In the genomic region with DNA sequence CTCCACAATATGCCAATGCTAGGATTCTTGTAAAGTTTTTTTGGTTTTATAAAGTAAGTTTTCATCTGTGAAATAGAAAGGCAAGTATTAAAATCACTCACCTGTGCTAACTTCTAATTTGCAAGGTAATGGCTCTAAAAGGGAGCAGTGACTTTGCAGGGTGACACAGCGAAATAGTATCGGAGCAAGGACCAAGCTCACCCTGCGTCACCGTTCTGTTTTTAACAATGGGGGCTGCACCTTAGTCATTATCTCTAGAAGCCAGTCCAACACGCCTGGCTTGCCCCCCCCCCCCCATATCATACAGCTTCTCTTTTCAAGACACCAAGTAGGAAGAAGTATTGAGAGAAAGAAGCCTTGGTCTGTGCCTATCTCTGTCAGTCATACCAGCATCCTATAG, we compare ENCODE assay signal across 26 mouse cellular contexts. TPM values are rescaled to one million over a fixed set of nuclear protein-coding genes. Genes with fewer than 3 reads are reported as not detected.
DNase-seq lines count a peak whose midpoint lies in the region; ATAC-seq and TF ChIP-seq lines count a peak whose summit lies in the region.
"Had no signal": no experiment of that assay in that cellular context is flagged by ENCODE, and none has a peak within 500 bp of the region (broad histone marks: within the 10 kb centered on the region; RNA-seq: fewer than 3 reads in every experiment).

No protein-coding gene starts in this region.

- H3K27me3 ChIP-seq in heart, embryonic 13.5 days (replicated peaks): no peaks in the 10 kb centered on the region
- H3K27me3 ChIP-seq in liver, embryonic 16.5 days (ENCODE audit: control insufficient read depth, insufficient read depth, low read depth, low read length): no peaks in the 10 kb centered on the region
- no peaks in the 10 kb centered on the region for H3K27me3 ChIP-seq in thymus, adult 2 months (ENCODE audit: control insufficient read depth, insufficient read depth, low read length)
- H3K27me3 ChIP-seq: forebrain, embryonic 12.5 days; lung, embryonic 15.5 days; neural tube, embryonic 13.5 days had no signal

- peaks cover 44% of the 10 kb centered on the region for H3K36me3 ChIP-seq in heart, embryonic 13.5 days
- H3K36me3 ChIP-seq in liver, embryonic 16.5 days (ENCODE audit: control insufficient read depth, insufficient read depth): peaks cover 11% of the 10 kb centered on the region
- H3K36me3 ChIP-seq in thymus, adult 2 months (ENCODE audit: control insufficient read depth, insufficient read depth, low read length): no peaks in the 10 kb centered on the region

- H3K27ac ChIP-seq in heart, embryonic 13.5 days (replicated peaks): peak overlapping the region; percentile 55
- no peak overlapping the region; the same call in 1 of the 2 replicates for H3K27ac ChIP-seq in liver, embryonic 16.5 days (ENCODE audit: low read length)
- no peak overlapping the region for H3K27ac ChIP-seq in thymus, adult 2 months (ENCODE audit: control insufficient read depth, insufficient read depth, low read length)
- H3K27ac ChIP-seq: forebrain, embryonic 12.5 days; hindbrain, postnatal 0 days; lung, embryonic 15.5 days; neural tube, embryonic 13.5 days had no signal

- no peak overlapping the region for H3K9ac ChIP-seq in heart, embryonic 13.5 days
- no peak overlapping the region for H3K9ac ChIP-seq in liver, embryonic 16.5 days (ENCODE audit: low read depth, low read length)
- H3K9ac ChIP-seq: forebrain, embryonic 12.5 days; lung, embryonic 15.5 days; neural tube, embryonic 13.5 days had no signal

- DNase-seq in heart, adult 11 months: no peak
- DNase-seq in liver: peak; percentile 56
- no peak for DNase-seq in gastrocnemius, postnatal 4 days (ENCODE audit: low spot score in 2 of 2)
- DNase-seq in ovary, postnatal 14 days (ENCODE audit: low spot score): no peak
- no peak for DNase-seq in thymus, adult 2 months
- DNase-seq: adrenal gland, postnatal 10 days; cerebellum, adult 8-10 months; kidney, postnatal 4 days; layer of hippocampus, adult 9-11 months; lung, postnatal 36 days; thymus, postnatal 14 days had no signal

- no peaks in the 10 kb centered on the region for H3K9me3 ChIP-seq in heart, embryonic 13.5 days
- no peaks in the 10 kb centered on the region for H3K9me3 ChIP-seq in liver, embryonic 16.5 days (replicated peaks; ENCODE audit: control insufficient read depth, low read length)
- H3K9me3 ChIP-seq: forebrain, embryonic 12.5 days; hindbrain, embryonic 10.5 days; lung, embryonic 15.5 days; neural tube, embryonic 13.5 days had no signal

- no peak for TF ChIP-seq CTCF in thymus, adult 2 months (IDR thresholded peaks at IDR 0.05; ENCODE audit: borderline replicate concordance, control insufficient read depth, extremely low read depth, insufficient read depth, low read length, poor library complexity)

- 67% methylated on average over 5 of the region's 5 CpGs for WGBS in heart, embryonic 13.5 days
- WGBS in liver, embryonic 16.5 days (ENCODE audit: insufficient replicate concordance): 21% methylated on average over 5 of the region's 5 CpGs
- WGBS in thymus, adult 2 months: 96% methylated on average over 5 of the region's 5 CpGs

- no peak overlapping the region for H3K4me3 ChIP-seq in heart, embryonic 13.5 days
- H3K4me3 ChIP-seq in liver, embryonic 16.5 days (ENCODE audit: low read depth, low read length): no peak overlapping the region
- no peak overlapping the region for H3K4me3 ChIP-seq in thymus, adult 2 months (ENCODE audit: control insufficient read depth, insufficient read depth, low read length)
- H3K4me3 ChIP-seq: forebrain, embryonic 12.5 days; hindbrain, embryonic 10.5 days; lung, embryonic 15.5 days; myocyte; neural tube, embryonic 13.5 days had no signal

- no peak for TF ChIP-seq POLR2A in thymus, adult 2 months (IDR thresholded peaks at IDR 0.05; ENCODE audit: control insufficient read depth, extremely low read depth, insufficient read depth, low read length, poor library complexity)

- H3K4me1 ChIP-seq in heart, embryonic 13.5 days: peaks cover 8% of the 10 kb centered on the region; the same call in 1 of the 2 replicates
- H3K4me1 ChIP-seq in liver, embryonic 16.5 days (ENCODE audit: control insufficient read depth, low read depth, low read length): peaks cover 10% of the 10 kb centered on the region
- H3K4me1 ChIP-seq in thymus, adult 2 months (replicated peaks; ENCODE audit: control insufficient read depth, insufficient read depth, low read length): no peaks in the 10 kb centered on the region
- H3K4me1 ChIP-seq: forebrain, embryonic 12.5 days; neural tube, embryonic 13.5 days had no signal

- H3K4me2 ChIP-seq in heart, embryonic 13.5 days: 0 out of 2 replicates have a peak overlapping the region, but pooled peaks have one; percentile 10
- H3K4me2 ChIP-seq in liver, embryonic 16.5 days (ENCODE audit: low read depth, low read length): no peak overlapping the region
- H3K4me2 ChIP-seq: forebrain, embryonic 12.5 days; lung, embryonic 15.5 days; neural tube, embryonic 13.5 days had no signal

- peak; percentile 62; the same call in 1 of the 2 replicates for ATAC-seq in heart, embryonic 13.5 days (ENCODE audit: extremely low read depth, insufficient number of reproducible peaks, low FRiP score, low TSS enrichment)
- ATAC-seq in liver, embryonic 16.5 days (ENCODE audit: low read depth): peak; percentile 14
- ATAC-seq: activated CD4-positive, CD25-positive, alpha-beta regulatory T cell, adult 4 months; hindbrain, postnatal 0 days; intestine, embryonic 16.5 days; midbrain, embryonic 16.5 days had no signal

RNA-seq across cellular contexts. Expression of a gene that starts 13.0 kb away (rescaled TPM):
- 10.9 and 11.9 TPM in 2 replicates for polyA plus RNA-seq in heart, embryonic 13.5 days (2015; fragmentation: Nextera tagmentation; extraction: Ambion mirVana)
- 3.8 and 4.0 TPM in 2 replicates for polyA plus RNA-seq in liver, embryonic 16.5 days (2015; fragmentation: Nextera tagmentation; extraction: Ambion mirVana)
- 10 to 100 TPM; 12.3 to 14.6 TPM for total RNA-seq in gastrocnemius, postnatal 4 days (2021)
- polyA plus RNA-seq in thymus, adult 2 months (2012; rRNA removed): 11.3 and 12.2 TPM in 2 replicates

RNA-seq across cellular contexts. Expression of a gene that starts 13.8 kb away (rescaled TPM):
- polyA plus RNA-seq in heart, embryonic 13.5 days (2015; fragmentation: Nextera tagmentation; extraction: Ambion mirVana): 27.8 and 31.2 TPM in 2 replicates
- 105 and 124 TPM in 2 replicates for polyA plus RNA-seq in liver, embryonic 16.5 days (2015; fragmentation: Nextera tagmentation; extraction: Ambion mirVana)
- total RNA-seq in gastrocnemius, postnatal 4 days (2021): 10 to 100 TPM; 52.4 to 56.7 TPM
- polyA plus RNA-seq in thymus, adult 2 months (2012; rRNA removed): 39.0 and 46.9 TPM in 2 replicates

RNA-seq across cellular contexts. Expression of a gene that starts 38.7 kb away (rescaled TPM):
- 0.59 and 0.76 TPM in 2 replicates for polyA plus RNA-seq in heart, embryonic 13.5 days (2015; fragmentation: Nextera tagmentation; extraction: Ambion mirVana)
- 6.1 and 7.7 TPM in 2 replicates for polyA plus RNA-seq in liver, embryonic 16.5 days (2015; fragmentation: Nextera tagmentation; extraction: Ambion mirVana)
- under 1 TPM; 0.36 to 0.86 TPM for total RNA-seq in gastrocnemius, postnatal 4 days (2021)
- 0.23 and 0.49 TPM in 2 replicates for polyA plus RNA-seq in thymus, adult 2 months (2012; rRNA removed)

RNA-seq across cellular contexts. Expression of a gene that starts 39.4 kb away (rescaled TPM):
- 1.4 and 1.5 TPM in 2 replicates for polyA plus RNA-seq in heart, embryonic 13.5 days (2015; fragmentation: Nextera tagmentation; extraction: Ambion mirVana)
- 0.40 and 0.41 TPM in 2 replicates for polyA plus RNA-seq in liver, embryonic 16.5 days (2015; fragmentation: Nextera tagmentation; extraction: Ambion mirVana)
- 1 to 10 TPM; 3.8 to 4.6 TPM for total RNA-seq in gastrocnemius, postnatal 4 days (2021)
- 9.6 and 9.7 TPM in 2 replicates for polyA plus RNA-seq in thymus, adult 2 months (2012; rRNA removed)

RNA-seq across cellular contexts. Expression of a gene that starts 58.5 kb away (rescaled TPM):
- 0.23 and 0.38 TPM in 2 replicates for polyA plus RNA-seq in heart, embryonic 13.5 days (2015; fragmentation: Nextera tagmentation; extraction: Ambion mirVana)
- polyA plus RNA-seq in liver, embryonic 16.5 days (2015; fragmentation: Nextera tagmentation; extraction: Ambion mirVana): 0.07 TPM in 1 of 2 replicates, not detected in the other
- total RNA-seq in gastrocnemius, postnatal 4 days (2021): not detected
- 0.17 and 0.55 TPM in 2 replicates for polyA plus RNA-seq in thymus, adult 2 months (2012; rRNA removed)
- total RNA-seq: gastrocnemius, adult 18-20 months; granulocyte monocyte progenitor cell, adult 5-6 weeks had no signal
- polyA plus RNA-seq: embryonic facial prominence, embryonic 11.5 days; heart, embryonic 16.5 days had no signal
